ENCODE assay signal across 9 mouse cellular contexts in genomic region chr8:80813439-80813838, GRCm38 (mm10).
DNase-seq lines count a peak whose midpoint lies in the region; ATAC-seq and TF ChIP-seq lines count a peak whose summit lies in the region.
"Had no signal": no experiment of that assay in that cellular context is flagged by ENCODE, and none has a peak within 500 bp of the region (broad histone marks: within the 10 kb centered on the region; RNA-seq: fewer than 3 reads in every experiment).

No protein-coding gene starts in this region.

- no peaks in the 10 kb centered on the region for H3K36me3 ChIP-seq in midbrain, postnatal 0 days (ENCODE audit: insufficient read depth, low read length)
- no peaks in the 10 kb centered on the region for H3K36me3 ChIP-seq in midbrain, embryonic 10.5 days
- H3K36me3 ChIP-seq: embryonic facial prominence, embryonic 12.5 days had no signal

- intact Hi-C loops in gastrocnemius, postnatal 36 days (cut with DNase I), result no loop called here
- intact Hi-C loops in heart, postnatal 14 days (cut with DNase I), result loop anchor here (2.0 to 5.0 kb wide), 2 partner anchors 36 to 65 kb away; no protein-coding TSS in a partner anchor

- 85% methylated on average over 5 of the region's 5 CpGs for WGBS in midbrain, postnatal 0 days
- 84% methylated on average over 5 of the region's 5 CpGs for WGBS in midbrain, embryonic 10.5 days

- H3K9ac ChIP-seq in midbrain, postnatal 0 days (replicated peaks; ENCODE audit: low read length, poor library complexity, severe bottlenecking), result no peak overlapping the region
- H3K9ac ChIP-seq: embryonic facial prominence, embryonic 12.5 days had no signal

- H3K27ac ChIP-seq in midbrain, postnatal 0 days (ENCODE audit: low read depth, low read length), result no peak overlapping the region
- H3K27ac ChIP-seq in midbrain, embryonic 10.5 days (replicated peaks), result no peak overlapping the region
- H3K27ac ChIP-seq: embryonic facial prominence, embryonic 12.5 days had no signal

- peaks cover 6% of the 10 kb centered on the region; the same call in 1 of the 2 replicates for H3K4me1 ChIP-seq in midbrain, postnatal 0 days (ENCODE audit: insufficient read depth, low read length)
- peaks cover 12% of the 10 kb centered on the region for H3K4me1 ChIP-seq in midbrain, embryonic 10.5 days

- H3K9me3 ChIP-seq in midbrain, postnatal 0 days (ENCODE audit: low read length), result no peaks in the 10 kb centered on the region
- H3K9me3 ChIP-seq in midbrain, embryonic 10.5 days (replicated peaks), result no peaks in the 10 kb centered on the region
- H3K9me3 ChIP-seq: embryonic facial prominence, embryonic 12.5 days had no signal

- no peaks in the 10 kb centered on the region for H3K27me3 ChIP-seq in midbrain, postnatal 0 days (ENCODE audit: insufficient read depth, low read length)
- no peaks in the 10 kb centered on the region for H3K27me3 ChIP-seq in midbrain, embryonic 10.5 days (ENCODE audit: low read depth, poor library complexity, severe bottlenecking)
- H3K27me3 ChIP-seq: embryonic facial prominence, embryonic 12.5 days had no signal

- peak; percentile 63 for TF ChIP-seq CTCF in midbrain, postnatal 0 days (IDR thresholded peaks at IDR 0.05)
- TF ChIP-seq CTCF in brain, embryonic 14.5 days (IDR thresholded peaks at IDR 0.05; ENCODE audit: borderline replicate concordance, extremely low read depth, insufficient read depth, insufficient read length), result peak; percentile 56; the same call in 1 of the 2 replicates

- H3K4me3 ChIP-seq in midbrain, postnatal 0 days (ENCODE audit: low read depth, low read length), result no peak overlapping the region
- H3K4me3 ChIP-seq in midbrain, embryonic 10.5 days, result no peak overlapping the region
- H3K4me3 ChIP-seq: embryonic facial prominence, embryonic 12.5 days had no signal

- H3K4me2 ChIP-seq in midbrain, postnatal 0 days (ENCODE audit: low read depth, low read length, poor library complexity, severe bottlenecking), result no peak overlapping the region
- H3K4me2 ChIP-seq: embryonic facial prominence, embryonic 12.5 days had no signal

- ATAC-seq in midbrain, postnatal 0 days (ENCODE audit: low FRiP score), result no peak
- no peak; the same call in 1 of the 2 replicates for ATAC-seq in erythroblast, adult 5-6 weeks (replicated peaks; ENCODE audit: low FRiP score, poor library complexity, severe bottlenecking)

- no peak for TF ChIP-seq POLR2A in brain, embryonic 14.5 days (IDR thresholded peaks at IDR 0.05; ENCODE audit: borderline replicate concordance, extremely low read depth, insufficient read depth, insufficient read length, poor library complexity, severe bottlenecking)

- peak; percentile 53 for DNase-seq in gastrocnemius, adult 18-20 months (ENCODE audit: low spot score)
- DNase-seq in gastrocnemius, postnatal 36 days, result no peak
- peak; percentile 57 for DNase-seq in midbrain, postnatal 0 days (ENCODE audit: low spot score)
- no peak for DNase-seq in midbrain, embryonic 10.5 days (ENCODE audit: low spot score)
- peak; percentile 64 for DNase-seq in brain, embryonic 14.5 days (ENCODE audit: low read depth)
- DNase-seq in heart, postnatal 14 days, result peak; percentile 56 to 71
- peak; percentile 53 for DNase-seq in skeletal muscle tissue, adult 2 months (ENCODE audit: low read depth, low spot score)

Comparison
In these comparisons a context has a peak if more than half of its experiments do, and no peak if none do; other contexts are left out.
1. DNase-seq: peak in gastrocnemius, adult 18-20 months (single experiment), midbrain, postnatal 0 days (single experiment), brain, embryonic 14.5 days (single experiment), heart, postnatal 14 days (2 of 2) and skeletal muscle tissue, adult 2 months (single experiment); none in gastrocnemius, postnatal 36 days (0 of 2) and midbrain, embryonic 10.5 days (single experiment).